ENCODE assay signal across 10 mouse cellular contexts in the genomic region with DNA sequence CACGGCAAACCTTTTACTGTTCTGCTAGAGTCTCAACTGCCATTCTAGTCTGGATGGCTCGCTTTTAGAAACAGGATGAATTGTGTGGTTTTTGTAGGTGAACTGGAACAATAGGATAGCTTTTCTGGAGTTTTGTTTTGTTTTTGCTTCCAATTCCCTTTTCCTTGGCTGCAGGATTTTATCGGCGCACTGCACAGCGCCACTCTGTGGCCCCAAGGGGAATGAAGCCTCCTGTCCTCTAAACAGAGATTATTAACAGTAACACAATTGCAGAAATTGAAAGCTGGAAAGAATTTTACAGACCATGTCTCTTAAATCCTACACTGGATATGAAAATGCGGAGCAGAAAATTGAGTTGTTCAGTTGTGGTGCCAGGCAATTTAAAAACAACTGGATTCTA. TPM values are rescaled to one million over a fixed set of nuclear protein-coding genes. Genes with fewer than 3 reads are reported as not detected.
A peak's percentile ranks its signal among the peaks of the same experiment; 100 is the strongest.
DNase-seq lines count a peak whose midpoint lies in the region; ATAC-seq and TF ChIP-seq lines count a peak whose summit lies in the region.
"Had no signal": no experiment of that assay in that cellular context is flagged by ENCODE, and none has a peak within 500 bp of the region (broad histone marks: within the 10 kb centered on the region; RNA-seq: fewer than 3 reads in every experiment).

No protein-coding gene starts in this region.

- H3K36me3 ChIP-seq in kidney, embryonic 16.5 days (ENCODE audit: insufficient read depth, low read length) = no peaks in the 10 kb centered on the region
- H3K36me3 ChIP-seq in ES-Bruce4 (ENCODE audit: control insufficient read depth, insufficient read depth, low read length, poor library complexity, severe bottlenecking) = no peaks in the 10 kb centered on the region
- H3K36me3 ChIP-seq in intestine, embryonic 15.5 days = no peaks in the 10 kb centered on the region
- H3K36me3 ChIP-seq: embryonic facial prominence, embryonic 15.5 days had no signal

- TF ChIP-seq CTCF in ES-Bruce4 (IDR thresholded peaks at IDR 0.05; ENCODE audit: low read depth, low read length) = peak; percentile 81

- ATAC-seq in kidney, embryonic 16.5 days (ENCODE audit: low FRiP score, low TSS enrichment) = no peak
- ATAC-seq in intestine, embryonic 15.5 days = no peak

- no peak overlapping the region for H3K4me3 ChIP-seq in kidney, embryonic 16.5 days (ENCODE audit: low read length)
- no peak overlapping the region for H3K4me3 ChIP-seq in ES-Bruce4 (ENCODE audit: low read depth, low read length)
- H3K4me3 ChIP-seq in intestine, embryonic 15.5 days (replicated peaks) = no peak overlapping the region
- H3K4me3 ChIP-seq: embryonic facial prominence, embryonic 15.5 days; myocyte had no signal

- H3K9me3 ChIP-seq in kidney, embryonic 16.5 days (ENCODE audit: low read length) = no peaks in the 10 kb centered on the region
- no peaks in the 10 kb centered on the region for H3K9me3 ChIP-seq in ES-Bruce4 (replicated peaks; ENCODE audit: control insufficient read depth, insufficient read depth, low read length, poor library complexity, severe bottlenecking)
- no peaks in the 10 kb centered on the region for H3K9me3 ChIP-seq in intestine, embryonic 15.5 days
- H3K9me3 ChIP-seq: embryonic facial prominence, embryonic 15.5 days had no signal

- 40% methylated on average over 6 of the region's 6 CpGs for WGBS in kidney, embryonic 16.5 days
- 43% methylated on average over 6 of the region's 6 CpGs for WGBS in intestine, embryonic 15.5 days

- TF ChIP-seq POLR2A in ES-Bruce4 (IDR thresholded peaks at IDR 0.05; ENCODE audit: insufficient read depth, low read length) = no peak

- no peaks in the 10 kb centered on the region for H3K4me1 ChIP-seq in kidney, embryonic 16.5 days (ENCODE audit: insufficient read depth, low read length)
- no peaks in the 10 kb centered on the region for H3K4me1 ChIP-seq in ES-Bruce4 (ENCODE audit: control insufficient read depth, insufficient read depth, low read length)
- no peaks in the 10 kb centered on the region for H3K4me1 ChIP-seq in intestine, embryonic 15.5 days (replicated peaks)
- H3K4me1 ChIP-seq: embryonic facial prominence, embryonic 15.5 days had no signal

- no peak overlapping the region for H3K4me2 ChIP-seq in kidney, embryonic 16.5 days (replicated peaks; ENCODE audit: low read depth, low read length)
- H3K4me2 ChIP-seq in intestine, embryonic 15.5 days (replicated peaks) = no peak overlapping the region
- H3K4me2 ChIP-seq: embryonic facial prominence, embryonic 15.5 days had no signal

- no peak for TF ChIP-seq EP300 in ES-Bruce4 (IDR thresholded peaks at IDR 0.05; ENCODE audit: insufficient read depth, low read depth, low read length)

- no peak overlapping the region for H3K27ac ChIP-seq in kidney, embryonic 16.5 days (ENCODE audit: low read length)
- H3K27ac ChIP-seq in ES-Bruce4 (ENCODE audit: insufficient read depth, low read length) = no peak overlapping the region
- H3K27ac ChIP-seq in intestine, embryonic 15.5 days = no peak overlapping the region
- H3K27ac ChIP-seq: embryonic facial prominence, embryonic 15.5 days had no signal

- H3K27me3 ChIP-seq in kidney, embryonic 16.5 days (ENCODE audit: insufficient read depth, low read length) = no peaks in the 10 kb centered on the region
- H3K27me3 ChIP-seq in ES-Bruce4 (ENCODE audit: control insufficient read depth, insufficient read depth, low read length, poor library complexity, severe bottlenecking) = no peaks in the 10 kb centered on the region
- H3K27me3 ChIP-seq in intestine, embryonic 15.5 days (replicated peaks) = no peaks in the 10 kb centered on the region
- H3K27me3 ChIP-seq: embryonic facial prominence, embryonic 15.5 days had no signal

- H3K9ac ChIP-seq in kidney, embryonic 16.5 days (replicated peaks; ENCODE audit: low read length) = no peak overlapping the region
- H3K9ac ChIP-seq in ES-Bruce4 (ENCODE audit: low read depth, poor library complexity, severe bottlenecking) = no peak overlapping the region
- H3K9ac ChIP-seq in intestine, embryonic 15.5 days = no peak overlapping the region
- H3K9ac ChIP-seq: embryonic facial prominence, embryonic 15.5 days had no signal

- peak; percentile 41 to 54 for DNase-seq in kidney, postnatal 4 days
- peak; percentile 35 for DNase-seq in A20 (ENCODE audit: low read depth, low spot score)
- DNase-seq in embryo, embryonic 10.5 days (ENCODE audit: low spot score) = peak; percentile 53
- no peak for DNase-seq in urinary bladder, adult 18-20 months (ENCODE audit: low spot score in 2 of 2)

RNA-seq across cellular contexts. Expression of a gene that starts 18.6 kb away (rescaled TPM):
- polyA plus RNA-seq in kidney, embryonic 16.5 days (2015; fragmentation: Nextera tagmentation; extraction: Ambion mirVana) = 0.07 and 0.31 TPM in 2 replicates
- 0.37 TPM in 1 of 2 replicates, not detected in the other for polyA plus RNA-seq in ES-Bruce4 (2011; ENCODE audit: insufficient read depth, insufficient read length, low read depth, missing spikeins)
- polyA plus RNA-seq in intestine, embryonic 15.5 days (2015; fragmentation: Nextera tagmentation; extraction: Ambion mirVana) = 0.08 TPM in 1 of 2 replicates, not detected in the other
- polyA plus RNA-seq: large intestine, adult 2 months; myocyte had no signal

RNA-seq across cellular contexts. Expression of a gene that starts 21.9 kb away (rescaled TPM):
- polyA plus RNA-seq in kidney, embryonic 16.5 days (2015; fragmentation: Nextera tagmentation; extraction: Ambion mirVana) = 0.27 and 0.32 TPM in 2 replicates
- polyA plus RNA-seq in ES-Bruce4 (2011; ENCODE audit: insufficient read depth, insufficient read length, low read depth, missing spikeins) = not detected in 2 replicates
- 0.11 and 0.31 TPM in 2 replicates for polyA plus RNA-seq in intestine, embryonic 15.5 days (2015; fragmentation: Nextera tagmentation; extraction: Ambion mirVana)

Comparison
In these comparisons a context has a peak if more than half of its experiments do, and no peak if none do; other contexts are left out.
1. DNase-seq: peak in kidney, postnatal 4 days (2 of 2), A20 (single experiment) and embryo, embryonic 10.5 days (single experiment); none in urinary bladder, adult 18-20 months (0 of 2).